Mouse (Mus musculus) liver, adult 2 months (tissue): ENCODE data around the gene Pmvk.

ENCODE experiments used
- CTCF ChIP-seq: fragments of 200-500 bp; IDR thresholded peaks from 2 replicates; pipeline ENCODE4 v1.5.1; 2011; ENCODE audit warnings: low read depth, low read length, control low read depth
- POLR2A ChIP-seq: fragments of 200-500 bp; IDR thresholded peaks from 2 replicates; pipeline ENCODE4 v1.6.1; 2011; ENCODE audit warnings: low read length, control low read depth; ENCODE audit not compliant: insufficient read depth; ENCODE audit errors: extremely low read depth

GRCm38 (mm10) chr3:89421810-89422473, 32.4 kb upstream of the Pmvk start:
- TF ChIP-seq POLR2A (no peak), CTCF (no peak)
